Mouse (Mus musculus) adrenal gland (tissue): ENCODE results near the gene Tmem223.

Experiments
- intact Hi-C: fragments of 180-260 bp; cut with DNase I; formaldehyde crosslinking; loops from one replicate; pipeline ENCODE4 v1.15.1; 2025
- microRNA-seq, 2 experiments: library from miRNA; unstranded; fragments of <30 nt; microRNA quantifications; one replicate each; pipeline ENCODE4; 2019

Tmem223 gene

GRCm38 (mm10) chr19:8802130-8802821 is 31.5 kb downstream of the Tmem223 start, which contains the start of gene Zbtb3:
TSS of gene Zbtb3 (plus strand) at chr19:8802555.
- intact Hi-C loops, result no loop called here

- intact Hi-C loops, result no loop called here
Observed at GRCm38 (mm10) chr19:8803204-8803780, 32.5 kb downstream of the Tmem223 start.

- intact Hi-C loops, result no loop called here
Observed at GRCm38 (mm10) chr19:8803879-8804660, 33.3 kb downstream of the Tmem223 start.

- intact Hi-C loops, result no loop called here
Observed at GRCm38 (mm10) chr19:8806810-8807209, 36.0 kb downstream of the Tmem223 start.

- intact Hi-C loops, result loop anchor here (5.0 to 10.0 kb wide), 2 partner anchors 44 to 61 kb away; partner anchors contain the start of genes Nxf1, Tmem179b and Tmem223
Observed at GRCm38 (mm10) chr19:8815812-8816211, 45.0 kb downstream of the Tmem223 start.

- intact Hi-C loops, result loop anchor here (5.0 to 10.0 kb wide), 2 partner anchors 45 to 62 kb away; partner anchors contain the start of genes Nxf1, Tmem179b and Tmem223
Observed at GRCm38 (mm10) chr19:8817001-8817400, 46.2 kb downstream of the Tmem223 start.

- intact Hi-C loops, result loop anchor here (5.0 to 10.0 kb wide), 2 partner anchors 46 to 64 kb away; partner anchors contain the start of genes Nxf1, Tmem179b and Tmem223
Observed at GRCm38 (mm10) chr19:8818301-8818798, 47.6 kb downstream of the Tmem223 start.

GRCm38 (mm10) chr19:8818801-8819595 is 48.2 kb downstream of the Tmem223 start, which contains the start of gene Ttc9c:
TSS of gene Ttc9c (minus strand) at chr19:8819333.
- intact Hi-C loops, result loop anchor here (5.0 to 10.0 kb wide), 2 partner anchors 47 to 64 kb away; partner anchors contain the start of genes Nxf1, Tmem179b and Tmem223

- intact Hi-C loops, result loop anchor here (5.0 to 10.0 kb wide), 2 partner anchors 48 to 65 kb away; partner anchors contain the start of genes Nxf1, Tmem179b and Tmem223
Observed at GRCm38 (mm10) chr19:8819596-8820423, 49.0 kb downstream of the Tmem223 start, which contains the start of gene Hnrnpul2. TSS of gene Hnrnpul2 (plus strand) at chr19:8820010.

GRCm38 (mm10) chr19:8820424-8820956 is 49.7 kb downstream of the Tmem223 start:
- intact Hi-C loops, result no loop called here

- intact Hi-C loops, result no loop called here
Observed at GRCm38 (mm10) chr19:8821146-8821545, 50.4 kb downstream of the Tmem223 start.

Small RNA genes lying within 50 kb of the gene (microRNA-seq; reads per million reads assigned to microRNA genes)
- gene Mir6992, result 0 reads per million in 2 experiments
